Mouse (Mus musculus): ENCODE data around the gene Gm5269. TPM values are rescaled to one million over a fixed set of nuclear protein-coding genes. Genes with fewer than 3 reads are reported as not detected.

The Gm5269 gene
- polyA plus RNA-seq, 1 experiment from 2014 or later = not detected

- H3K4me2 ChIP-seq = no peak overlapping the region
- no peak for ATAC-seq (ENCODE audit: borderline replicate concordance, extremely low read depth, low FRiP score, low TSS enrichment)
- WGBS = 86% methylated on average over 6 of the region's 6 CpGs
- no peaks in the 10 kb centered on the region for H3K36me3 ChIP-seq
- peaks cover 3% of the 10 kb centered on the region; the same call in 1 of the 2 replicates for H3K4me1 ChIP-seq
- no peak overlapping the region for H3K4me3 ChIP-seq
- H3K9ac ChIP-seq = no peak overlapping the region
- no peaks in the 10 kb centered on the region; the same call in 1 of the 2 replicates for H3K27me3 ChIP-seq
- H3K9me3 ChIP-seq = no peaks in the 10 kb centered on the region
- H3K27ac ChIP-seq = no peak overlapping the region
These were observed 13.4 kb downstream of the Gm5269 start for GRCm38 (mm10) chr1:45876450-45877198.

- Histone ChIP-seq H3K27ac (no peak overlapping the region), H3K4me3 (no peak overlapping the region), H3K4me2 (no peak overlapping the region), H3K9me3 (no peaks in the 10 kb centered on the region), H3K4me1 (peaks cover 3% of the 10 kb centered on the region; the same call in 1 of the 2 replicates), H3K9ac (no peak overlapping the region), H3K36me3 (no peaks in the 10 kb centered on the region), H3K27me3 (no peaks in the 10 kb centered on the region; the same call in 1 of the 2 replicates)
- ATAC-seq (ENCODE audit: borderline replicate concordance, extremely low read depth, low FRiP score, low TSS enrichment) = no peak
- 75% methylated on average over 2 of the region's 2 CpGs for WGBS
These were observed 14.4 kb downstream of the Gm5269 start for GRCm38 (mm10) chr1:45875640-45876039.

GRCm38 (mm10) chr1:45873250-45873649, 16.8 kb downstream of the Gm5269 start:
- H3K4me3 ChIP-seq = no peak overlapping the region
- WGBS = 70% methylated on average over 2 of the region's 2 CpGs
- ATAC-seq (ENCODE audit: borderline replicate concordance, extremely low read depth, low FRiP score, low TSS enrichment) = no peak
- no peaks in the 10 kb centered on the region for H3K9me3 ChIP-seq
- H3K36me3 ChIP-seq = no peaks in the 10 kb centered on the region
- H3K4me2 ChIP-seq = no peak overlapping the region
- peaks cover 9% of the 10 kb centered on the region for H3K4me1 ChIP-seq
- no peak overlapping the region for H3K27ac ChIP-seq
- no peak overlapping the region for H3K9ac ChIP-seq
- H3K27me3 ChIP-seq = peaks cover 16% of the 10 kb centered on the region; the same call in 1 of the 2 replicates

GRCm38 (mm10) chr1:45868479-45869137, 21.5 kb downstream of the Gm5269 start:
- Histone ChIP-seq H3K4me1 (peaks cover 45% of the 10 kb centered on the region), H3K27me3 (peaks cover 23% of the 10 kb centered on the region), H3K4me2 (no peak overlapping the region), H3K9me3 (no peaks in the 10 kb centered on the region), H3K36me3 (no peaks in the 10 kb centered on the region), H3K4me3 (no peak overlapping the region), H3K27ac (peak overlapping the region; percentile 56), H3K9ac (no peak overlapping the region)
- no peak for ATAC-seq (ENCODE audit: borderline replicate concordance, extremely low read depth, low FRiP score, low TSS enrichment)
- 51% methylated on average over 3 of the region's 3 CpGs for WGBS

- peak overlapping the region; percentile 56 for H3K27ac ChIP-seq
- peaks cover 46% of the 10 kb centered on the region for H3K4me1 ChIP-seq
- 42% methylated on average over 1 of the region's 1 CpGs for WGBS
- peaks cover 25% of the 10 kb centered on the region for H3K27me3 ChIP-seq
- peaks cover 1% of the 10 kb centered on the region; the same call in 1 of the 2 replicates for H3K9me3 ChIP-seq
- no peak overlapping the region for H3K4me2 ChIP-seq
- H3K9ac ChIP-seq = no peak overlapping the region
- no peak; the same call in 1 of the 2 replicates for ATAC-seq (ENCODE audit: borderline replicate concordance, extremely low read depth, low FRiP score, low TSS enrichment)
- no peaks in the 10 kb centered on the region for H3K36me3 ChIP-seq
- H3K4me3 ChIP-seq = no peak overlapping the region
These were observed 22.0 kb downstream of the Gm5269 start for GRCm38 (mm10) chr1:45868050-45868449.

- Histone ChIP-seq H3K4me3 (no peak overlapping the region), H3K27ac (no peak overlapping the region), H3K9me3 (peaks cover 3% of the 10 kb centered on the region; the same call in 1 of the 2 replicates), H3K4me1 (peaks cover 43% of the 10 kb centered on the region), H3K36me3 (no peaks in the 10 kb centered on the region), H3K4me2 (no peak overlapping the region), H3K9ac (no peak overlapping the region), H3K27me3 (peaks cover 26% of the 10 kb centered on the region)
- WGBS = 31% methylated on average over 3 of the region's 3 CpGs
- no peak for ATAC-seq (ENCODE audit: borderline replicate concordance, extremely low read depth, low FRiP score, low TSS enrichment)
These were observed 23.6 kb downstream of the Gm5269 start for GRCm38 (mm10) chr1:45866288-45867018.

- peaks cover 43% of the 10 kb centered on the region for H3K4me1 ChIP-seq
- no peak overlapping the region for H3K9ac ChIP-seq
- 45% methylated on average over 5 of the region's 5 CpGs for WGBS
- no peak overlapping the region for H3K4me3 ChIP-seq
- H3K4me2 ChIP-seq = no peak overlapping the region
- no peak for ATAC-seq (ENCODE audit: borderline replicate concordance, extremely low read depth, low FRiP score, low TSS enrichment)
- H3K27me3 ChIP-seq = peaks cover 26% of the 10 kb centered on the region
- H3K9me3 ChIP-seq = peaks cover 3% of the 10 kb centered on the region; the same call in 1 of the 2 replicates
- H3K36me3 ChIP-seq = no peaks in the 10 kb centered on the region
- H3K27ac ChIP-seq = no peak overlapping the region
These were observed 24.3 kb downstream of the Gm5269 start for GRCm38 (mm10) chr1:45865727-45866126.

GRCm38 (mm10) chr1:45865316-45865715, 24.8 kb downstream of the Gm5269 start:
- peaks cover 45% of the 10 kb centered on the region for H3K4me1 ChIP-seq
- 0 out of 2 replicates have a peak overlapping the region, but pooled peaks have one; percentile 44 for H3K27ac ChIP-seq
- peaks cover 3% of the 10 kb centered on the region; the same call in 1 of the 2 replicates for H3K9me3 ChIP-seq
- no peak for ATAC-seq (ENCODE audit: borderline replicate concordance, extremely low read depth, low FRiP score, low TSS enrichment)
- WGBS = 19% methylated on average over 1 of the region's 1 CpGs
- H3K36me3 ChIP-seq = no peaks in the 10 kb centered on the region
- H3K4me3 ChIP-seq = no peak overlapping the region
- no peak overlapping the region for H3K4me2 ChIP-seq
- H3K27me3 ChIP-seq = peaks cover 26% of the 10 kb centered on the region
- no peak overlapping the region for H3K9ac ChIP-seq

- Histone ChIP-seq H3K36me3 (no peaks in the 10 kb centered on the region), H3K27ac (peak overlapping the region; percentile 50; the same call in 1 of the 2 replicates), H3K9ac (no peak overlapping the region), H3K9me3 (peaks cover 3% of the 10 kb centered on the region; the same call in 1 of the 2 replicates), H3K4me2 (no peak overlapping the region), H3K27me3 (peaks cover 21% of the 10 kb centered on the region), H3K4me1 (peaks cover 52% of the 10 kb centered on the region), H3K4me3 (no peak overlapping the region)
- 22% methylated on average over 4 of the region's 4 CpGs for WGBS
- no peak; the same call in 1 of the 2 replicates for ATAC-seq (ENCODE audit: borderline replicate concordance, extremely low read depth, low FRiP score, low TSS enrichment)
These were observed 25.5 kb downstream of the Gm5269 start for GRCm38 (mm10) chr1:45864564-45865014.

- ATAC-seq (ENCODE audit: borderline replicate concordance, extremely low read depth, low FRiP score, low TSS enrichment) = no peak
- 86% methylated on average over 3 of the region's 3 CpGs for WGBS
- H3K4me2 ChIP-seq = no peak overlapping the region
- peaks cover 3% of the 10 kb centered on the region; the same call in 1 of the 2 replicates for H3K9me3 ChIP-seq
- no peak overlapping the region for H3K9ac ChIP-seq
- H3K4me1 ChIP-seq = peaks cover 52% of the 10 kb centered on the region
- no peak overlapping the region for H3K4me3 ChIP-seq
- peaks cover 14% of the 10 kb centered on the region for H3K27me3 ChIP-seq
- no peak overlapping the region for H3K27ac ChIP-seq
- H3K36me3 ChIP-seq = no peaks in the 10 kb centered on the region
These were observed 26.4 kb downstream of the Gm5269 start for GRCm38 (mm10) chr1:45863641-45864040.

- ATAC-seq (ENCODE audit: borderline replicate concordance, extremely low read depth, low FRiP score, low TSS enrichment) = no peak
- Histone ChIP-seq H3K9ac (no peak overlapping the region), H3K9me3 (peaks cover 3% of the 10 kb centered on the region; the same call in 1 of the 2 replicates), H3K4me3 (no peak overlapping the region), H3K4me1 (peaks cover 30% of the 10 kb centered on the region), H3K27ac (no peak overlapping the region), H3K4me2 (no peak overlapping the region), H3K27me3 (peaks cover 9% of the 10 kb centered on the region), H3K36me3 (no peaks in the 10 kb centered on the region)
These were observed 28.9 kb downstream of the Gm5269 start for GRCm38 (mm10) chr1:45861162-45861561.
